Mouse (Mus musculus): ENCODE data around the gene Gm6525. TPM values are rescaled to one million over a fixed set of nuclear protein-coding genes. Genes with fewer than 3 reads are reported as not detected.

Gene Gm6525
- polyA plus RNA-seq, 1 experiment, result not detected

- Histone ChIP-seq H3K36me3 (ENCODE audit: control insufficient read depth, insufficient read depth, low read length, poor library complexity, severe bottlenecking) (no peaks in the 10 kb centered on the region), H3K27me3 (ENCODE audit: control insufficient read depth, insufficient read depth, low read length, poor library complexity, severe bottlenecking) (no peaks in the 10 kb centered on the region)
- no peak for TF ChIP-seq POLR2A (IDR thresholded peaks at IDR 0.05; ENCODE audit: insufficient read depth, low read length)
- TF ChIP-seq EP300 (IDR thresholded peaks at IDR 0.05; ENCODE audit: insufficient read depth, low read depth, low read length), result no peak
- TF ChIP-seq CTCF (IDR thresholded peaks at IDR 0.05; ENCODE audit: low read depth, low read length), result no peak
Observed at GRCm38 (mm10) chr3:84200559-84201420, 26.9 kb downstream of the Gm6525 start.

DNA sequence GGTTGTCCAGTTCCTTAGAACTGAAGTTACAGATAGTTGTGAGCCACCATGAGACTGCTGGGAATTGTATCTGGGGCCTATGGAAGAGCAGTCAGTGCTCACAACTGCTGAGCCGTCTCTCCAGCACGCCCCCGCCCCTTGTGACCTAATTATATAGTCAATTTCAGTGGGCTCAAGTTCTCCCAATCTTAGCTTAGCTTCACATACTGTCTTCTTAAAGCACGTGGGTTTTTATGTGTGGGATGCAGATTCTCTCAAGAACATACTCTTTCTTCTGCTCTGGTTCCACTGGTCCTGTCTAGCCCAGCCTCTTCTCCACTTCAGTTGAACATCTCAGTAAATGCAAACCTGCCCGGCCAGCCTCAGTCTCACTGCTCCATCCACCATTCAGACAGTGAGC is 30.7 kb downstream of the Gm6525 start:
- H3K36me3 ChIP-seq (ENCODE audit: control insufficient read depth, insufficient read depth, low read length, poor library complexity, severe bottlenecking), result no peaks in the 10 kb centered on the region
- no peak overlapping the region for H3K4me3 ChIP-seq (ENCODE audit: low read depth, low read length)
- no peak for TF ChIP-seq CTCF (IDR thresholded peaks at IDR 0.05; ENCODE audit: low read depth, low read length)
- TF ChIP-seq EP300 (IDR thresholded peaks at IDR 0.05; ENCODE audit: insufficient read depth, low read depth, low read length), result no peak
- no peak for TF ChIP-seq POLR2A (IDR thresholded peaks at IDR 0.05; ENCODE audit: insufficient read depth, low read length)
- peaks cover 5% of the 10 kb centered on the region for H3K4me1 ChIP-seq (ENCODE audit: control insufficient read depth, insufficient read depth, low read length)
- H3K27ac ChIP-seq (ENCODE audit: insufficient read depth, low read length), result no peak overlapping the region
- no peak overlapping the region for H3K9ac ChIP-seq (ENCODE audit: low read depth, poor library complexity, severe bottlenecking)
- no peaks in the 10 kb centered on the region for H3K9me3 ChIP-seq (replicated peaks; ENCODE audit: control insufficient read depth, insufficient read depth, low read length, poor library complexity, severe bottlenecking)
- H3K27me3 ChIP-seq (ENCODE audit: control insufficient read depth, insufficient read depth, low read length, poor library complexity, severe bottlenecking), result no peaks in the 10 kb centered on the region

More at GRCm38 (mm10) chr3:84200559-84201420, 26.9 kb downstream of the Gm6525 start:
- no peak overlapping the region for H3K9ac ChIP-seq (ENCODE audit: low read depth, poor library complexity, severe bottlenecking)
- no peak overlapping the region for H3K27ac ChIP-seq (ENCODE audit: insufficient read depth, low read length)
- H3K4me3 ChIP-seq (ENCODE audit: low read depth, low read length), result no peak overlapping the region
- peaks cover 4% of the 10 kb centered on the region for H3K4me1 ChIP-seq (ENCODE audit: control insufficient read depth, insufficient read depth, low read length)
- H3K9me3 ChIP-seq (replicated peaks; ENCODE audit: control insufficient read depth, insufficient read depth, low read length, poor library complexity, severe bottlenecking), result no peaks in the 10 kb centered on the region

DNA sequence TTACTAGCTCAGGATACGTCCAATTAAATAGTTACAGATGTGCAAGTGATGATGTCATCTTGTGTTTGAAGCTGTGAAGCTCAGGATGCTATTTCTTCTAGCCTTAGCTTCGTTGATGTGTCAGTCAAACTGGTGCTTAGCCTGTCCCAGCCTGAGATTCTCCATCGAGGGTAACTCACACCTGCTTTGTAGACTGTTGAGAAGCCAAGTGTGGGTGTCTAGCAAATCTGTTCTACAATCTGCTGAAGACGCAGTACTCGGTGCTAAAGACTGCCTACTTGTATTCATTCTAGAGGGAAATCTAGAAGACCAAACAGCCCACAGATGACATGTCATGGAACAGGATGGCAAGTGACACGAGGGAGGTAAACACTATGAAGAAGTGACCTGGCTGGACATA is 31.7 kb downstream of the Gm6525 start:
- Histone ChIP-seq H3K4me1 (ENCODE audit: control insufficient read depth, insufficient read depth, low read length) (peaks cover 3% of the 10 kb centered on the region), H3K9ac (ENCODE audit: low read depth, poor library complexity, severe bottlenecking) (no peak overlapping the region), H3K9me3 (replicated peaks; ENCODE audit: control insufficient read depth, insufficient read depth, low read length, poor library complexity, severe bottlenecking) (no peaks in the 10 kb centered on the region), H3K27ac (ENCODE audit: insufficient read depth, low read length) (no peak overlapping the region), H3K27me3 (ENCODE audit: control insufficient read depth, insufficient read depth, low read length, poor library complexity, severe bottlenecking) (no peaks in the 10 kb centered on the region), H3K4me3 (ENCODE audit: low read depth, low read length) (no peak overlapping the region), H3K36me3 (ENCODE audit: control insufficient read depth, insufficient read depth, low read length, poor library complexity, severe bottlenecking) (no peaks in the 10 kb centered on the region)
- no peak for TF ChIP-seq POLR2A (IDR thresholded peaks at IDR 0.05; ENCODE audit: insufficient read depth, low read length)
- TF ChIP-seq CTCF (IDR thresholded peaks at IDR 0.05; ENCODE audit: low read depth, low read length), result no peak
- TF ChIP-seq EP300 (IDR thresholded peaks at IDR 0.05; ENCODE audit: insufficient read depth, low read depth, low read length), result no peak

GRCm38 (mm10) chr3:84206106-84206505 is 32.2 kb downstream of the Gm6525 start:
- H3K27me3 ChIP-seq (ENCODE audit: control insufficient read depth, insufficient read depth, low read length, poor library complexity, severe bottlenecking), result no peaks in the 10 kb centered on the region
- TF ChIP-seq CTCF (IDR thresholded peaks at IDR 0.05; ENCODE audit: low read depth, low read length) (no peak), POLR2A (IDR thresholded peaks at IDR 0.05; ENCODE audit: insufficient read depth, low read length) (no peak), EP300 (IDR thresholded peaks at IDR 0.05; ENCODE audit: insufficient read depth, low read depth, low read length) (no peak)
- H3K27ac ChIP-seq (ENCODE audit: insufficient read depth, low read length), result no peak overlapping the region
- H3K9ac ChIP-seq (ENCODE audit: low read depth, poor library complexity, severe bottlenecking), result no peak overlapping the region
- H3K36me3 ChIP-seq (ENCODE audit: control insufficient read depth, insufficient read depth, low read length, poor library complexity, severe bottlenecking), result no peaks in the 10 kb centered on the region
- H3K4me1 ChIP-seq (ENCODE audit: control insufficient read depth, insufficient read depth, low read length), result peaks cover 2% of the 10 kb centered on the region
- no peaks in the 10 kb centered on the region for H3K9me3 ChIP-seq (replicated peaks; ENCODE audit: control insufficient read depth, insufficient read depth, low read length, poor library complexity, severe bottlenecking)
- no peak overlapping the region for H3K4me3 ChIP-seq (ENCODE audit: low read depth, low read length)

GRCm38 (mm10) chr3:84207366-84207765 is 33.5 kb downstream of the Gm6525 start:
- Histone ChIP-seq H3K36me3 (ENCODE audit: control insufficient read depth, insufficient read depth, low read length, poor library complexity, severe bottlenecking) (no peaks in the 10 kb centered on the region), H3K4me3 (ENCODE audit: low read depth, low read length) (no peak overlapping the region), H3K27me3 (ENCODE audit: control insufficient read depth, insufficient read depth, low read length, poor library complexity, severe bottlenecking) (no peaks in the 10 kb centered on the region), H3K4me1 (ENCODE audit: control insufficient read depth, insufficient read depth, low read length) (peaks cover 2% of the 10 kb centered on the region), H3K9me3 (replicated peaks; ENCODE audit: control insufficient read depth, insufficient read depth, low read length, poor library complexity, severe bottlenecking) (no peaks in the 10 kb centered on the region), H3K9ac (ENCODE audit: low read depth, poor library complexity, severe bottlenecking) (no peak overlapping the region), H3K27ac (ENCODE audit: insufficient read depth, low read length) (no peak overlapping the region)
- TF ChIP-seq CTCF (IDR thresholded peaks at IDR 0.05; ENCODE audit: low read depth, low read length), result no peak

DNA sequence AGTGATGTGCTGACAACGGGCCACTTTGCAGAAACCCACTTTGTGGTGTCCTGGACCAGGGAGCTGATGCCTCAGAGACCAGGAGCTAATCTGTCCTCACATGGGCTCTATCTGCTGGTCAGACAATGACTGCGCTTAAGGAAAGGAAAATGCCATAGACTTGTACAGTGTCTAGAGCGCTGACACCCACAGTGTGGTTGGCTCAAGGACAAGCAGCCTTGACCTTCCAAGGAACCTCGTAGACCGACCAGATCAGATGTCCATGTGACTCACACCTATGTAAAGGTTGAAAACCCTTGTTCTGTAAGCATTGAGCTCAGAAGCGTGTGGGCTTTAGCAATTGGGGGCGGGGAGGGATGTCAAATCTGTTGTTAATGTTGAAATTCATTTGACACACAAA is 34.6 kb downstream of the Gm6525 start:
- Histone ChIP-seq H3K27ac (ENCODE audit: insufficient read depth, low read length) (no peak overlapping the region), H3K36me3 (ENCODE audit: control insufficient read depth, insufficient read depth, low read length, poor library complexity, severe bottlenecking) (no peaks in the 10 kb centered on the region), H3K4me1 (ENCODE audit: control insufficient read depth, insufficient read depth, low read length) (peaks cover 2% of the 10 kb centered on the region), H3K9me3 (replicated peaks; ENCODE audit: control insufficient read depth, insufficient read depth, low read length, poor library complexity, severe bottlenecking) (no peaks in the 10 kb centered on the region), H3K4me3 (ENCODE audit: low read depth, low read length) (no peak overlapping the region), H3K9ac (ENCODE audit: low read depth, poor library complexity, severe bottlenecking) (no peak overlapping the region), H3K27me3 (ENCODE audit: control insufficient read depth, insufficient read depth, low read length, poor library complexity, severe bottlenecking) (no peaks in the 10 kb centered on the region)
- TF ChIP-seq POLR2A (IDR thresholded peaks at IDR 0.05; ENCODE audit: insufficient read depth, low read length) (no peak), CTCF (IDR thresholded peaks at IDR 0.05; ENCODE audit: low read depth, low read length) (no peak), EP300 (IDR thresholded peaks at IDR 0.05; ENCODE audit: insufficient read depth, low read depth, low read length) (no peak)

Data from ES-Bruce4 (cell line).